Mouse (Mus musculus): ENCODE measurements around the gene Gm49355.
"Not testable (repeated sequence)": the region's sequence is repeated elsewhere in the genome, so short reads cannot be mapped to it uniquely, and the experiment has no call there.

GRCm38 (mm10) chr14:12289747-12290146, 6.0 kb downstream of the Gm49355 start:
- not testable (repeated sequence) for TF ChIP-seq CTCF, EP300 (IDR thresholded peaks at IDR 0.05; ENCODE audit: low read depth)
